Mouse (Mus musculus): ENCODE data around the gene Zg16.

DNA sequence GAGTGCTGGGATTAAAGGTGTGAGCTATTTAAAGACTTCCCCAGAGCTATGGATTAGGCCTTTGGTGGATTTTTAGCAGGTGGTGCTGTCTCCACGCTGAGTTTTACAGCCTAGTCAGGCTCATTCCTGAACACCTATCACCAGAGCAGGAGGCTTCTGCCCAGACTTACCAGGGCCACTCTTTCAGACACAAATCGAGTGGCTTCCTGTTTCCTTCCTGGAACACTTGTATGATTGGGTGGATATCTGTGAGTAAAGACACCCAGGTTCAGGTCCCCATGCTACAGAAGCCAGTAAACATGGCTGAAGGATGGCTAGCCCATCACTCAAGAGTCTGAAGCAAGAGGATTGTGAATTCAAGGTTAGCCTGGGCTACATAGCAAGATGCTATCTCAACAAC is 4.1 kb downstream of the Zg16 start:
- no peak for TF ChIP-seq CTCF (IDR thresholded peaks at IDR 0.05; ENCODE audit: low read depth, low read length)
- TF ChIP-seq POLR2A (IDR thresholded peaks at IDR 0.05; ENCODE audit: insufficient read depth, low read length): no peak
- no peak for TF ChIP-seq EP300 (IDR thresholded peaks at IDR 0.05; ENCODE audit: insufficient read depth, low read depth, low read length)

Measured in ES-Bruce4 (cell line).